Mouse (Mus musculus) ovary, postnatal 10 days (tissue): ENCODE results near the gene Sox6.

Source experiments
- DNase-seq: peaks from one replicate; pipeline ENCODE4 v3.0.0; 2022; ENCODE audit warnings: low spot score

Sox6 gene

DNA sequence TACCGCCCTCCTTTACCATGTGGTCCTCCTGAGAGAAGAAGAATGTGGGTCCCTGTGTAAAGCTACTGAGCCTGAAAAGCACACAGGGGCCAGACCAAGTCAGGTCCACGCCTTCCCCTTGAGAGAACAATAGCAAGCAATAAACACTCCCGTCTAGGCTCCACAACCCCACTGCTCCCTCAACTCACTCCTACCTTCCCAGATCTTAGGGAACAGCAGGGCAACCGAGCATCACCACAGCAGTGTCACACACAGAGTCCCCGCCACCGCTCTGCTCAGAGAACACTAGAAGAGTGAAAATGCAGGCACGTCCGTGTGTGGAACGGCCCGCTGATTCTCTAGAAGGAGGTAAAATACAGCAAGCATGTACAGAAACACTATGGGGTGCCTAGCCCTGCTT, 208.2 kb downstream of the Sox6 start:
- no peak for DNase-seq

DNA sequence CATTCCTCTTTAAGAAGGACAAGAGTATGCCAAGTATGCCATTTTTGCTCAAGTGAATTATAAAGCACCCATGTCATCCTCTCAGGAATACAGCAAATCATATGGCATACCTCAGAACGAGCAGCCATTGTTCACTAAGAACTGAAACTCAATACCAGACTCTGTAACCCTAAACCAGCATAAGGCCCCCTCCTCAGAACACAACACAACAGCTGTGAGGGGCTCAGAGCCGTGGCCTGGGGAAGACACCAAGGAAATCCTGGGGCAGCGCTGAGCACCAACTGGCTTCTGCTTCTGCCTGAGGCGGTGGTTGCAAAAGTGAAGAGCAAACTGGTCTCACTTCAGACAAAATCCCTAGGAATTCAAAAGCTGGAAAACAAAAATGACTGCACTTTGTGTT, 208.8 kb downstream of the Sox6 start:
- DNase-seq: no peak

DNA sequence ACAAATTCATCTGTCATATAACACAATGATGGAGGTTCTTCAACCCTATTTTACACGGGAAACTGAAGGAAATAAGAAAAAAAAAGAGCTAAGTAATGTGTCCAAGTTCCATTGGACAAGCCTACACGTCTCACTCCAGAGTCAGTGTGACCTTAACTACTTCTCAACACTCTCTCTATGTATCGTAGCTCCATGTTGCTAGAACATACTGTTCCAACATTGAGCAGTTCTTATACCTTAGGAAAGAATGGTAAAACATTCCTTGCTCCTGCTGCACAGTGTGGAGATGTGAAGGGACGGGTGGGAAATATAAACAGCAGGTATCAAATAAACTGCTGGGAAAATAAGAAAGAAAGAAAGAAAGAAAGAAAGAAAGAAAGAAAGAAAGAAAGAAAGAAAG, 209.3 kb downstream of the Sox6 start:
- DNase-seq: no peak

DNA sequence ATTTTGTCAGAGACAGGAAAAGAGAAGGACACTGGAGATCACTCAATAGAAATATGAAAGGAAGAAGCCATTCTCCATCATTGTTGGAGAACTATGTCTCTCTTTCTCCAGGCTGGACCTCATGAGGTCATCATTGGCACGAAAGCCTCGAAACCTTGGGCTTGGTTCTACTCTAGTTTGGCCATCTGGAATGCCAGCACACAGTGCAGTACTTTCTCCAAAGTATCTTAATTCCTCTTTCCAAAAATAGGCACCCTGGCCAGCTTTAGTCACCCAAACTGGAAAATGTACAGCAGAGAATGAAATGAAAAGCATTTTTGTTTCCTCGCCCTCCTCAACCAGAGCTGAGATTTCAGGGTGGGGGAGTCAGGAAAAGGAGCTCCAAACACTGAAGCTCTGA, 213.3 kb downstream of the Sox6 start:
- no peak for DNase-seq

DNA sequence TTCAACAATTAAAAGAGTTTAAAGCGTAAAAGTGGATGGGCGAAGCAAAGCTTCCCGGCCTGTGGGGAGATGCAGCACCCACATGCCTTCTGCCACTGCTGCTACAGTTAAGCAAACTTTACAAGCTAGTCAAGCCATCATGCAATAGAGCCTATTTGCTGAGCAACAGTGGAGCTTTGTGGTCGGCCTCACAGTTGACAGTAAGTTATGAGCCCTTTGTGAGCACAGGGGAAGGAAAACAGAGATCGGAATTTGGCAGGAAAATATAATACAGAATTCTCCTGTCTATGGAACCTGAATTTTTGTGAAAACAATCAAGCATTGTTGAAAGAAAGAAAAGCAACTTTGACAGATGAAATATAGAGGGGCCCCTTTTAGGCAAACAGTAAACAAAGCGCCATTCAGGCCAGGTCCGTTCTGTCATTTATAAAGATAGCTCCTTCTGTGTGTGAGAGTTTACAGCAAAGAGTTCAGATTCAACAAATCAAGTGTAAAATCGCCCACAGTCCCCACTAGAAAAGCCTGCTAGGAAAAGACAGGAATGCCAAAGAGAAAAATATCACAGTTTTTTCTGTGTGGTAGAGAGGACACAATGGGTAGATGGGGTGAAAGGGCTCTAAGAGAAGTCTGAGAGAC, 213.9 kb downstream of the Sox6 start:
- DNase-seq: no peak

DNA sequence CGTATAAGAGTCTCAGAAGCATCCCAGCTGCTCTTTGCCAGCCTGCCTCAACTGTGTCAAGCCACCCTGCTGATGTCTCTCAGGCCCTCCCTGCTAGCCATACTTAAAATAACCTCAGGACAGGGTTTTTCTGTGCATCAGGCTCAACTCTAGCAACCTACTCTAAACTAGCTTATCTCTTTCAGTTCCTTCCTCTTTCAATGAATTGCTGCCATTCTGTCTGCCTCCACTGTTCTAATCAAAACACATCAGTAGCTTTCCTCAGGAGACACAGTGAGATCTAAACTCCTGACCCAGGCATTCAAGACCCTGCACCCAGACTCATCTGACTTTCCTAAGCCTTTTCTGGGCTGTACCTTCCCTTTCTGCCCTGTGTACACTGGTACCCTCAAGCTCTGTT, 219.5 kb downstream of the Sox6 start:
- no peak for DNase-seq

DNA sequence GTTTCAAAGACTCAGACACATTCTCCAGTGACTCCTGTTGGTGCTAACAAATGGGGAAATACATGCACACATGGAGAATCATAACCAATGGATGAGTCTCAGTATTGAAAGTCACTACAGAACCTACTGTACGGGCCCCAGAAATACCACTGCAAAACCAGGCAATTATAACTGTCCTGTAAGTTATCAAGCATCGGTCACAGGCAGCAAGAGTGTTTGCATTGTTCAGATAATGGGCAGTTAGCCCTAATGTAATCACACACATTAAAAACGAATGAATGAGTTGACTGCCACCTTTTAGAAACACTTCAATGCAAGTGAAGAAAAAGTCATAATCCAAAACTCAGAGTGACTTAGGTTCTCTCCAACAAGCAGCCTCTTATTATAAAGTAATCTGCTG, 235.3 kb downstream of the Sox6 start:
- no peak for DNase-seq

DNA sequence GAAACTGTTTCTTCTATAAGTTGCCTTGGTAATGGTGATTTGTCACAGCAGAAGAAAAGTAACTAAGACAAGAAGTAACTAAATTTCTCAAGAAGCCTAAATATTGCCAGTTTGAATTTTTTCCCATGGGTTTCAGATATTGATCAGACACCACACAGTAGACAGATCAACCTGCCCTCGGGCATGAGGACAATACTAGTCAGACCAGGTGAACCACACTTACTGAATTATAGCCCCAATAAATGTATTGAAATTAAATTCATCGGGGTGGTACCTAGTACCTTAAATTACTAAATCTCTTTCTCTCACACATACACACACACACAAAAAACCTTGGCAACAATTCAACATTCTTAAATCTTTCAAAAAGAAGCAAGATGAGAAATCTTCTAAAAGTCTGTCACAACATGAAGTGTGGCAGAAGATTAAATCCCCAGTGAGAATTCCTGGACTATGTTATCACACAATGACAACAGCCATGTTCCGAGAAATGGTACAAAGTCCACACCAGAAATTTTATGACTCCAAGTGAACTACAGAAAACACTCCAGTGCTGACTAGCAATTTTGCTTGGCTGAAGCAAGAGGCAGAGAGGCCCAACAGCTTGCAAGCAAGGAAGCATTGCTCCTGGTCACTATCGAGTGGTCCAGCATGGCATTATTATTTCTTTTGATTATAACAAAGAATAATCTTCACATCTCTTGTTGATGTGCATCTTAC, 244.3 kb downstream of the Sox6 start:
- DNase-seq: no peak

DNA sequence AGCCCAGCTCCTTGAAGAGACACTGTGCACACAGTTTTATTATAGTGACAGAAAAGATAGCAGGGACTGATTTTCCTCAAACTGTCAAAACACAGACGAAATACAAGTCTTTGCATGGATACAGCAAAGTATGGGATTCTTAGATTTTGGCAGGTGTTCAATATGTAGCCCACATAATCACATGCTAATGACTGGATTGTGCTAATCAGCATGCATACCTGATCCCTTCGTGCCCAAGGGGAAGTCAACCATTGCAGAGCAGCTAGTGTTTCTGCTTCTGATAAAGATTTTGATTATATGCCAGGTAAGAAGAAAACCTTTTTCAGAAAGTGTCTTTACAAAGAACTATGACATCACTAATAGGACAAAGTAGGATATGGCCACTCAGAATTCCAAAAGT, 245.8 kb downstream of the Sox6 start:
- DNase-seq: no peak

DNA sequence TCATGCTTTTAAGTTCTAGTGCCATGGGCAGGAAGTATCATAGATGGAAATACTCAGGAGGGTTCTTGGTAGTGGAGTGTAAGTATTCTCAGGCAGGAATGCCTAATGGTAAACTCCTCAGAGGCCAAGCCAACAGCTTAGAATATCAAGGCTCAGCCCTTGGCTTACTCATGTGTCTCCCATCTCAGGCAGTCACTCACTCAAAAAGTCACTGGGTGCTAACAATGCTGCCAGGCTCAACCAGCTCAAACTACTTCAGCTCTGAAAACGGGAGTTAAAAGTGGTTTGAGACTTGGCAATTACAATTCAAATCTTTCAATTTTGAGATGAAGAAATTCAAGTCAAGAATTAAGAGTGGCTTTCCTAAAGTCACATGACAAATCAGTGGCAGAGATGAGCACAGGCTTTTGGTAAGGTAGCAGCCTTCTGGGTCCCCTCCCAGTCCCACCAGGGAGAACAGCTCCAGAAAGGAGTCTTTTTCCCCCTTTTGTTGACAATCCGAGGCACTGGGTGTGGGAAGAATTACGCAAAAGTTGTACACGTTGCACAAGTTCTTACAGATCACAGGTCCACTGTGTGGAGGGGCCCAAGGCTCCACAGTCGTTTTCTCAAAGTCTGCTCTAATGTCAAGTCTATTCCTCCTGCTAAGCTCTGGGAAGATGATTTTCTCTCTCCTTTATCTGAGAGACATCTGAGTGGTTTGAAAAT, 249.3 kb downstream of the Sox6 start:
- DNase-seq: no peak

DNA sequence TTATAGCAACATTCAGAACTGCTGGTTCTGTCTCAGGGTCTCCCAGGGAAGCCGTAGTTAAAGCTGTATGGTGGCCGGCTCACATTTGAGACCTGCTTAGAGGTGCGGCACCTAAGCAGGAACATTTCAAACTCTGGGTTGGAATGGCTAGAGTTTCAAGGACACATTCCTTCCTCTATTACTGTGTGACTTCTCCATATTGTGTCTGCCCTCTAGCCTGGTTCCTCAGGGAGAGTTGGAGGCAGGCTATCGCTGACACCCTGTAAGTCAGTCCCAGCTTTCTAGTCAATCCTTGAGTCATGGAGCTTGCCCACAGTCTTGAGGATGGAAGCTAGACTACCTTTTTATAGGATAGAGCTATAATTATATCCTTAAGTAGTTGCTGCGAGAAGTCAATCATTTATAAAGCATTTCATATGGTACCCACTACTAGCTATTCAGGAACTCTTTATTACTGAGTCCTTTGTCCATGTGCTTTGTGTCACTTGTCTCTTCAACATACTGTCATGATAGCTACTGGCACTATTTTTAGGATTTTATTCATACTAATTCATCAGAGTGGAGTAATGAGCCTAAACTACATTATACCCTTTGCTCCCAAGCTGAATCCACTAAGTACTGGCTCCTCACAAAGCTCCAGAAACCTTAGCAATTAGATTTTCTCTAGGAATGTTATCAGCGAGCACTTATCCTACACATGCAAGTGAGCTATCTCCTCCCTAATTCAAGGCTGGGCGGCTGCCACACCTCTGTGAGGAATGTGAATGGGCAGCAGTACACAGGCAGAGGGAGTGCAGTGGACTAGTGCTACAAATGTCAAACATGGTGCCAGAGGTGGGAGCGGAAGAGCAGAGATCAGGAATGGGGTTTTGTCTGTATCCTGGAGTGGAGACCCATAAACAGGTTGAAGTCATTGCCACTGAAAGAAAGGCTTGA, 254.3 kb downstream of the Sox6 start:
- no peak for DNase-seq

DNA sequence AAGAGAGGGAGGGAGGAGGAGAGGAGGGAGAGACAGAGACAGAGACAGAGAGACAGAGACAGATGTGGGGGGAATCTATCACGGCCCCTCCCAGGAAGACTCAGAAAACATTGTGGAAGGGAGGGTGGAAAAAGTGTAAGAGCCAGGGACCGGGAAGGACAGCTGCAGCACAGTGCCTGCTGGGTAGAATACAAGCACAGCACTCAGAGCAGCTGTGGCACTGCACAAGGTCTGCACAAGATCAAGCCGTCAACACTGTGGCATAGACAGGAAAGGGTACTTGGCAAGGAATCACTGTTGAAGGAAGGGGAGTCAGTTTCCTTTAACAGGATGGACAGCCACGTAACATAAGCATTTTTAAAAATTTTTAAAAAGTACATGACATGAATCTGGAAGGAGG, 258.4 kb downstream of the Sox6 start:
- DNase-seq: no peak

DNA sequence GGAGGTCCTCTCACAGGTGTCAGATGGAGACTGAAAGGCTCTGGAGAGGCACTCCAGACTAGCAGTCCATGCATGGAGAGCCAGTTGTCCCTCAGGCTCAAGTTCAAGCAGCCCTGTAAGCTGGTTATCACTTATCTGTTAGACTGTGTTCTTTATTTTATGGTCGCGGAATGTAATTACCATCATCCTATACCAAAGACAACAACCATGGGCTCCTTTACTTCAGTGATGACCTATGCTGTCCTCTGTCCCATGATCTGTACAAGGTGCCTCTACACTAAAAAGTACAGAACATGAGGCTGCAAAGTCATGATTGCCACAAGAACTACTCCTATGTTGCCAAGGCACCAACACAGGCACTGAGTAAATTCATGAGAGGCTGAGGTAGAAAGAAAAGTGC, 259.1 kb downstream of the Sox6 start:
- DNase-seq: no peak

DNA sequence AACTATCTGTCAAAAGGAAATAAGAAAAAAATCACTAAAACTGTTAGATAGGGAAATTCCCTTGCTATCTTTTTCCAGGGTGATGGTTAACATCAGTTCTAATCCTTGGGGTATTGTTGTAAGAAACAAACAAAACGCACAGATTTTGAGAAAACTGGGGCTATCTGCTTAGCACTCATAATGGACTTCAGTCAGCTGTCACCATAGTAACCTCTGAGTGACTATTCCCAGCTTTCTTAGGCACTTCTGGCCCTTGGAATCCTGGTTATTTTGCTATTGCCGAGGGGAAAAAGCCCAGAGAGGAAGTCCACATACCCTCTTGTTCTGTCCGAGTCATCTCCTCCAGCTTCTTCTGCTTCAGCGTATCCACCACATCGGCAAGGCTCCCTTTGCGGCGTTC, 261.9 kb downstream of the Sox6 start:
- DNase-seq: no peak

DNA sequence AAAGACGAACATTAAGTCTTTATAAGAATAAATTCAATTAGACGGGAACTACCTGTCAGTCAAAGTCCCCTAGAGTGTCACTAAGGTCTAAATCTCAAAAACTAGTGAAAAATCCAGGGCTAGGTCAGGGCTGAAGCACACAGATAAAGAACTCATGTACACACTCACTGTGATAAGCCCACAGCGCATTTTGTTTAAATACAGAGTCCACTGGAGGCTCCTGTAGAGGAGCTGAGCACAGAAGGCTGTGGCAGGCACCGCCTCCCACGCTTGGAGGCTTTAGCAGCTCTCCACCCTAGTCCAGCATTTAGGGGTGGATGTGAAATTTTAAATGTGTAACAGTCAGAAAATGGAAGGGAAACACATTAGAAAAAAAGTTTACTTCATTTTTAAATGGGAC, 262.3 kb downstream of the Sox6 start:
- no peak for DNase-seq

DNA sequence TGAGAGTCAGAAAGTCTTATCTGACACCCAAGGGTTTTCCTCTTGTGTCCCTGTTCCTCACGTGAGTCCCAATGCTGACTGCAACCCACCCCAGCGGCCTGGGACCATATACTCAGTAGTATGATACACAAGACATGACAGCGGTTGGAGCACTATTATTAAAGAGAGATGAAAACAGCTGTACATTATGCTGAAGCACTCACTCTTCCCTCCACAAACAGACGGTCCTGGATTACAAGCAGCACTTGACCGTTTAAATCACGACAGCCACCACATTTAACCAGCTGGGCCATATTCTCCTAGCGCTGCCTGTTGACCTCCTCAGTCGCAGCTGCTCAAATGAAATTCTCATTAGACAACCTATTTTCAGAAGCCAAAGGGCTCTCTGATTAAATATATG, 272.3 kb downstream of the Sox6 start:
- DNase-seq: no peak

DNA sequence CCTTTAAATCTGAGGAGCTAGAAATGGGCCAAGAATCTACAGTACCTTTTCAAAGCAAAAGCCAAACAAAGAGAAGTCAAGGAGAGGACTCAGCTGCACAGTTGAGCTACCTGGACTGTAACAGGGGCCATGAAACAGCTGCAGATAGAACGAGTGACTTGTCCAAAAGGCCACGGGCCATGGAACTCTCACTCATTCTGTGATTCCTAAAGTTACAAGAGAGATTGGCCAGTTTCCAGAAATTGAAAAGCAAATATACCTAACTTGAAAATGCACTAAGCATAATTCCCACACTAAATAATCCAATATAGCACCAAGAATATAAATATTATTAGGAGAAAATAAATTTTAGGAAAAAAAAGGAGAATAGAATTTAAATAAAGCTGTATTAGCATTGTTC, 274.7 kb downstream of the Sox6 start:
- no peak for DNase-seq

DNA sequence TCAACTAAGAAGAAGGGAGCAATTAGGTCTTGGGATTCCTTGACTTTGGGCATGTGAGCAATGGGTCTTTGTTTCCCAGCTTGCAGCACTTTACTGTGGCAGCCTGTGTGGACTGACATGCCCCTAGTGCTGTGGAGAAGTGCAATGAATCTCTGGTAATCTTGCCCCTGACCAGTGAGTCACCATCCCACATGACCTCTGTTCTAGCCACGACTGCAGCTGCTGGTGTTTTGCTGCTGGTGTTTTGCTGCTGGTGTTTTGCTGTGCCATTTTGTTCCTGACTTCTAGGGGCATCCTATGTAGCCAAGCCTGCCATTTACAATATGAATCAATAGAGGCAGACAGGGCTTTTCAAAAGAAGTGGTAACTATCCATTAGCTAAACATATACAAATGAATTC, 280.4 kb downstream of the Sox6 start:
- DNase-seq: no peak

DNA sequence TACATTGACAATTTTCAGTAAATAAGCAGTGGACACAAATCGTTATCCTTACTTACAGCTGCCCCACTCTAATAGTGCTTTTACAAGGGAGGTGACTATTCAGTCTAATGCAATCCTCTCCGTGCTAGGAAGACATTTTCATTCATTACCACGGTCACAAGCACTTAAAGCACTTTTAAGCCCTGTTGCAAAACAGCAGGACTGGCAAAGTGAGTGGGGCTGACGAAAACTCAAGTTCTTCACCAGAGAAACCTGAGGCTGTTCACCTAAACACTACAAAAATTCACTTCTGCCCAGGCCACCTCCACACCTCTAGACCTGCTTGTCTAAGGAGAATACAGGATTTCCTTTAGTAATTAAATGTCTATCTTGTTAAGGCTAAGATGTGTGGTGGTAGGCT, 283.3 kb downstream of the Sox6 start:
- DNase-seq: no peak

DNA sequence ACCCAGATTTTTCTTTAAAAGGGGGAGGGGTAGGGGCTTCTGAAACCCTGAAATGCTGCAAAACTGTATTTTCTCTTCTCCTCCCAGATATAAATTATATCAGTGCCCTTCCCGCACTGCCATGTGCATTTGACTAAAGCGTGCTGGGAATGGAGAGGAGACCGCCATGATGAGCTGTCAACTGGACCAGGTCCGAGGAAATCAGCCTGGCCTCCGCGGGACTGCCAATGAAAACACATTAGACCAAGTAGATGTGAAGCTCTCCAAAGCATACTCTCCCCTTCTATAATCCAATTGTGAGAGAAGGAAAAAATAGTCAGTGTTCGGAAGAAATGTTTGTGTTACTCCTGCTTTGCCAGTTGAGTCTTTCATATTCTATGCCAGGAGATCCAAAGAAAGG, 284.4 kb downstream of the Sox6 start:
- no peak for DNase-seq

DNA sequence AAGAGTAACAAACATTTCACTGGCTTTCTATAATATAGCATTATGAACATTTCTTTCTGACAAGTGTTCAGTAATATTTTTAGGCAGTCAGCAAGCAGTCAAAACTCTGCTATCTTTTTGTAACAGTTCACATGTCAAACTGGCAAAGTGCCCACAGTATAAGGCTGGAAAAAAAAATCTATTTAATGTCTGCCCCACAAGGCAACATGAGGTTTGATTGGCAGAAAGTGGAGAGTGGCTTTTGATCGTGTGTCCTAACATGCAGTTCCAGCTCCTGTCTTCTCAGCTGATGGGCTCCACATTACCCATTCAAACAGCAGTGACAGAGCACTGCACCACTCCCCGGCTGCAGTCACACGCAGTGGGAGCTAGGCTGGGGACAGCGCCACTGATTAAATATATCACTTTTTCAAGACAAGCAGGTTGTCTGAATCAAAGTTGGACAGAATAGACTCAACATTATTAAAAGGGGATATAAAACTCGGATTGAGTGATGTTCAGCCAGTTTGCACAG, 286.4 kb downstream of the Sox6 start:
- DNase-seq: no peak

DNA sequence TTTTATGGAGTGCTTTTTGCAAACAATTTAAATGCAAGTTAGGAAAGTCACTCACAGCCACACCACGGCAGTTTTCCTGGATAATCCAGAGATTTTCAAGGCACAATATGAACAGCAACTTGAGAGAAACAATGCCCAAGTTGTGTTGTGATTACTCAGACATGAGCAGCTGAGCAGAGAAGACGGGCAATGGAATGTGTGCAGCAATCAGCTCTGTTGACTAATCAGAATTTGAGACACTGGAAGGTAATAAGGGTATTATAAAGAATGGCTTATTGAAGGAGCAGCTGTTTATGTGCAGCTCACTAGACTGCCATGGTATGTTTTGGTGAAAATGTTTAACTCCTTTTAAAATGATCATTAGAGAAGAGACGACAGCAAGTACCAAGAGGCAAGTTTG, 287.5 kb downstream of the Sox6 start:
- no peak for DNase-seq
